ENCODE assay signal across 8 mouse cellular contexts in genomic region chr1:68046551-68046970, GRCm38 (mm10).
DNase-seq lines count a peak whose midpoint lies in the region; ATAC-seq and TF ChIP-seq lines count a peak whose summit lies in the region.

No protein-coding gene starts in this region.

- TF ChIP-seq POLR2A in kidney, adult 2 months (IDR thresholded peaks at IDR 0.05; ENCODE audit: low read depth, low read length) = no peak

- H3K27me3 ChIP-seq in kidney, postnatal 0 days (ENCODE audit: insufficient read depth, low read length) = no peaks in the 10 kb centered on the region
- no peaks in the 10 kb centered on the region for H3K27me3 ChIP-seq in embryonic facial prominence, embryonic 11.5 days (ENCODE audit: control insufficient read depth, insufficient read depth, low read length)
- no peaks in the 10 kb centered on the region for H3K27me3 ChIP-seq in intestine, embryonic 16.5 days (replicated peaks; ENCODE audit: control insufficient read depth, insufficient read depth, low read length)
- no peaks in the 10 kb centered on the region for H3K27me3 ChIP-seq in kidney, adult 2 months (replicated peaks; ENCODE audit: control insufficient read depth, insufficient read depth, low read length)

- peak overlapping the region; percentile 22; the same call in 1 of the 2 replicates for H3K4me3 ChIP-seq in kidney, postnatal 0 days (replicated peaks; ENCODE audit: low read depth, low read length)
- H3K4me3 ChIP-seq in embryonic facial prominence, embryonic 11.5 days (ENCODE audit: low read depth, low read length) = peak overlapping the region; percentile 21
- peak overlapping the region; percentile 36 for H3K4me3 ChIP-seq in intestine, embryonic 16.5 days (ENCODE audit: low read length)
- no peak overlapping the region for H3K4me3 ChIP-seq in kidney, adult 2 months (ENCODE audit: insufficient read depth, low read depth, low read length)

- no peaks in the 10 kb centered on the region for H3K36me3 ChIP-seq in kidney, postnatal 0 days (ENCODE audit: insufficient read depth, low read length)
- H3K36me3 ChIP-seq in embryonic facial prominence, embryonic 11.5 days (replicated peaks; ENCODE audit: control insufficient read depth, insufficient read depth, low read depth, low read length) = no peaks in the 10 kb centered on the region
- H3K36me3 ChIP-seq in intestine, embryonic 16.5 days (ENCODE audit: control insufficient read depth, insufficient read depth, low read length) = no peaks in the 10 kb centered on the region
- H3K36me3 ChIP-seq in kidney, adult 2 months (ENCODE audit: control insufficient read depth, insufficient read depth, low read length) = no peaks in the 10 kb centered on the region

- H3K27ac ChIP-seq in kidney, postnatal 0 days = no peak overlapping the region
- H3K27ac ChIP-seq in embryonic facial prominence, embryonic 11.5 days (replicated peaks; ENCODE audit: low read depth, low read length) = no peak overlapping the region
- H3K27ac ChIP-seq in intestine, embryonic 16.5 days (ENCODE audit: low read length) = no peak overlapping the region
- H3K27ac ChIP-seq in kidney, adult 2 months (ENCODE audit: insufficient read depth, low read depth, low read length) = no peak overlapping the region

- no peak overlapping the region for H3K9ac ChIP-seq in kidney, postnatal 0 days (ENCODE audit: low read depth, low read length)
- H3K9ac ChIP-seq in embryonic facial prominence, embryonic 11.5 days (replicated peaks; ENCODE audit: low read length) = no peak overlapping the region
- no peak overlapping the region for H3K9ac ChIP-seq in intestine, embryonic 16.5 days (ENCODE audit: low read depth, low read length)

- H3K4me1 ChIP-seq in kidney, postnatal 0 days (replicated peaks; ENCODE audit: insufficient read depth, low read length) = no peaks in the 10 kb centered on the region
- no peaks in the 10 kb centered on the region for H3K4me1 ChIP-seq in embryonic facial prominence, embryonic 11.5 days (ENCODE audit: control insufficient read depth, insufficient read depth, low read length)
- no peaks in the 10 kb centered on the region for H3K4me1 ChIP-seq in intestine, embryonic 16.5 days (ENCODE audit: control insufficient read depth, insufficient read depth, low read length)
- H3K4me1 ChIP-seq in kidney, adult 2 months (ENCODE audit: control insufficient read depth, insufficient read depth, low read length) = no peaks in the 10 kb centered on the region

- H3K9me3 ChIP-seq in kidney, postnatal 0 days (replicated peaks; ENCODE audit: low read length) = no peaks in the 10 kb centered on the region
- no peaks in the 10 kb centered on the region for H3K9me3 ChIP-seq in embryonic facial prominence, embryonic 11.5 days (replicated peaks; ENCODE audit: control insufficient read depth, low read length)
- H3K9me3 ChIP-seq in intestine, embryonic 16.5 days (ENCODE audit: control insufficient read depth, low read length) = no peaks in the 10 kb centered on the region

- no peak for TF ChIP-seq CTCF in kidney, postnatal 0 days (IDR thresholded peaks at IDR 0.05; ENCODE audit: low read depth)
- TF ChIP-seq CTCF in kidney, adult 2 months (conservative IDR thresholded peaks at IDR 0.05; ENCODE audit: insufficient read depth, insufficient read length, low read depth, low read length) = no peak

- ATAC-seq in kidney, postnatal 0 days (replicated peaks; ENCODE audit: low FRiP score, low read depth) = no peak
- 0 out of 2 replicates have a peak, but pooled peaks have one; percentile 45 for ATAC-seq in embryonic facial prominence, embryonic 11.5 days (replicated peaks; ENCODE audit: insufficient number of reproducible peaks, low FRiP score, low TSS enrichment, low read depth)
- no peak for ATAC-seq in intestine, embryonic 16.5 days
- no peak for ATAC-seq in erythroid progenitor cell, adult 5-6 weeks (replicated peaks; ENCODE audit: low FRiP score, poor library complexity, severe bottlenecking)

- peak overlapping the region; percentile 52 for H3K4me2 ChIP-seq in kidney, postnatal 0 days (ENCODE audit: low read length)
- peak overlapping the region; percentile 36 for H3K4me2 ChIP-seq in embryonic facial prominence, embryonic 11.5 days (ENCODE audit: low read depth, low read length)
- peak overlapping the region; percentile 42 for H3K4me2 ChIP-seq in intestine, embryonic 16.5 days (ENCODE audit: low read depth, low read length)

- WGBS in kidney, postnatal 0 days = 8% methylated on average over 7 of the region's 7 CpGs
- WGBS in embryonic facial prominence, embryonic 11.5 days = 4% methylated on average over 7 of the region's 7 CpGs
- WGBS in intestine, embryonic 16.5 days = 4% methylated on average over 7 of the region's 7 CpGs
- 11% methylated on average over 7 of the region's 7 CpGs for WGBS in kidney, adult 2 months

- peak; percentile 61 for DNase-seq in kidney, postnatal 0 days (ENCODE audit: low spot score)
- no peak for DNase-seq in kidney, adult 18-20 months
- peak; percentile 49 for DNase-seq in embryonic facial prominence, embryonic 11.5 days (ENCODE audit: low spot score)
- peak; percentile 32 for DNase-seq in neural tube, embryonic 10.5 days (ENCODE audit: extremely low spot score, low spot score)
- no peak for DNase-seq in kidney, adult 2 months
- no peak for DNase-seq in gastrocnemius, adult 8-10 months (ENCODE audit: low spot score in 2 of 2)

Comparison
In these comparisons a context has a peak if more than half of its experiments do, and no peak if none do; other contexts are left out.
1. DNase-seq: peak in kidney, postnatal 0 days (single experiment), embryonic facial prominence, embryonic 11.5 days (single experiment) and neural tube, embryonic 10.5 days (single experiment); none in kidney, adult 18-20 months (single experiment), kidney, adult 2 months (single experiment) and gastrocnemius, adult 8-10 months (0 of 2).
2. Peak in every context shown above with its lines, with median percentiles within 50 percentile points of each other: H3K4me2 ChIP-seq.